Mouse (Mus musculus): ENCODE results near the gene Gm17268. TPM values are rescaled to one million over a fixed set of nuclear protein-coding genes. Genes with fewer than 3 reads are reported as not detected.

Gm17268 gene
- polyA plus RNA-seq, 1 experiment from 2014 or later: not detected

DNA sequence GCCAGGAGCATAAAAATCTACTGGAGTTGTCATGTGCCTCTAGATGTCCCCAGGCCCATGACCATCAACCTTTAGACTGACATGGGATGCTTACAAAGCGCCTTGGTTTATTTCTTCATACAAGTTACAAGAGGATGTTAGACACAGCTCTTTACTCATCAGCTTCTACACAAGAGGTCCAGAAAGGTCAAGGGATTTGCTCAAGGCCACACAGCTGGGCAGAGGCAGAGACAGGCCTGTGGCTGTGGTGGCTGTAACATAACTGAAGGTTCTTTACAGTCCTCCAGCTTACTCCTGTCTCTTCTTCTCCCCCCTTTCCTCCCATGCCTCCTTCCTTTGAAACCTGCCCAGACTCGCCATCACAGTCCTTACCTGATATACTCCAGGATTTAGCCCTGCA is 8.2 kb downstream of the Gm17268 start:
- WGBS: 70% methylated on average over 2 of the region's 2 CpGs
- no peaks in the 10 kb centered on the region for H3K9me3 ChIP-seq
- no peak for ATAC-seq (ENCODE audit: insufficient number of reproducible peaks, insufficient read depth, low FRiP score, low TSS enrichment, low read depth)

DNA sequence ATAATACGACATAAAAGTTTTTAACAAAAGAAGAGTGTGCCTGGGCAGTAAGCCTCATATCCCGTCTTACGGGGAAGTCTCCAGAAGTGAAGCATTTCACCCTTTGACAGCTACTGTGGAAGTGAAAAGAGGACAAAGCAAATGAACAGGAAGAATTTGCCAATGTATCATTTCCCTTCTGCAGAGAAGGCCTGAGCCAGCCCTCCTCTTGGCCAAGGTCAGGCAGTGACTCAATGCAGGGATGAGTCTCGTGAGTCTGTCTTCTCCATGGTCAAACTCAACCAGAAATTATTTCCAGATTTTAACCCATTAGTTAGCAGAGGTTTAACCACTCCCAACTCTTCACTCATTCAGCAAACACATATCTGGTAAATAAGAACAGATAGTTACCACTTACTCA is 14.6 kb downstream of the Gm17268 start:
- 68% methylated on average over 4 of the region's 4 CpGs for WGBS
- Histone ChIP-seq H3K4me1 (no peaks in the 10 kb centered on the region), H3K4me3 (no peak overlapping the region), H3K4me2 (no peak overlapping the region), H3K27me3 (no peaks in the 10 kb centered on the region), H3K9ac (no peak overlapping the region), H3K9me3 (no peaks in the 10 kb centered on the region), H3K27ac (no peak overlapping the region), H3K36me3 (no peaks in the 10 kb centered on the region)
- no peak for ATAC-seq (ENCODE audit: insufficient number of reproducible peaks, insufficient read depth, low FRiP score, low TSS enrichment, low read depth)

More for the DNA sequence above, 8.2 kb downstream of the Gm17268 start:
- no peaks in the 10 kb centered on the region for H3K27me3 ChIP-seq
- H3K4me2 ChIP-seq: no peak overlapping the region
- no peak overlapping the region for H3K4me3 ChIP-seq
- peaks cover 18% of the 10 kb centered on the region for H3K4me1 ChIP-seq
- H3K9ac ChIP-seq: no peak overlapping the region
- H3K27ac ChIP-seq: no peak overlapping the region
- H3K36me3 ChIP-seq: no peaks in the 10 kb centered on the region

DNA sequence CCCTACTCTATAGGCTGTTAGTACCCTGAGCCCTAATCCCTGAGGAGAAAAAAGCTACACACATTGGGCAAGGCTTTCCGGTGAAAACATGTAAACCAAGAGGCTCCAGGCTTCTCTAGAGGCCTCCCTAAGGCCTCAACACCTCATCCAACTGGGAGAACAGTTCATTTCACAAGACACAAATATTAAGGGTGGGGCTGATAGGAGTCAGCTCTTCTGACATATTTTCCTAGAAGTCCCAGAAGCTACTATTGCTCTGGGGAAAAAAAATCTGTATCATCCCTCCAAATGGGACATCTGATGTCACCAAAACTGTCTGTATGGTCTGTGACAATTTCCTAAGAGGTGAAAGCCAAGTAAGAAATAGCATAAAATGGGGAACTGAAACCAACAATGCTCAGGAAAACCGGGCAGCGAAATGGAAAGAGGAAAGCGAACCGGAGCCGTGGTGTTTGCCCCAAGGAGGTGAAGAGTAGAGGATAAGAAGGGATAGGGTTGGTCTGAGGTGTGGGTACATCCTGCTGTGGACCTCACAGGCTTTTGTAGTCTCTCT is 15.8 kb downstream of the Gm17268 start:
- WGBS: 90% methylated on average over 6 of the region's 6 CpGs
- no peak overlapping the region for H3K27ac ChIP-seq
- no peaks in the 10 kb centered on the region for H3K27me3 ChIP-seq
- no peak overlapping the region for H3K4me2 ChIP-seq
- no peak for ATAC-seq (ENCODE audit: insufficient number of reproducible peaks, insufficient read depth, low FRiP score, low TSS enrichment, low read depth)
- no peak overlapping the region for H3K9ac ChIP-seq
- H3K4me3 ChIP-seq: no peak overlapping the region
- no peaks in the 10 kb centered on the region for H3K4me1 ChIP-seq
- no peaks in the 10 kb centered on the region for H3K36me3 ChIP-seq
- no peaks in the 10 kb centered on the region for H3K9me3 ChIP-seq

DNA sequence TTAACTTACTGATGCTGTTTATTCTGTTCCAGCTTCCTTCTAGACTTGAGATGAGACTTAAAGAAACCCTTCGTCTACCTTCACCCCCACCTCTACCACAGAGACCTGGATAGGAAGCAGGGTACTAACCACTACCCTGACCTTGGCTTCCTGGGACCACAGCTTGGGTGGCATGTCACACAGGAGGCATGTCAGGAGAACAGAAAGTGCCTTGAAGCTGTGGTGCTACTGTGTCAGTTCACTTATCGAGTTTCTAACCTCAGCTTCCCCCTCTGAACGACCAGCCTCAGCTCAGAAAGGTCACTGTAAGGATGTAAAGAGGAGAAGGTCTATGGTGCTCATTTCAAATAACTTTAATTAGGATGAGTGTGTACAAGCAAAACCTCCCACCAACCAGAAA is 17.0 kb downstream of the Gm17268 start:
- H3K36me3 ChIP-seq: no peaks in the 10 kb centered on the region
- no peak for ATAC-seq (ENCODE audit: insufficient number of reproducible peaks, insufficient read depth, low FRiP score, low TSS enrichment, low read depth)
- H3K4me1 ChIP-seq: no peaks in the 10 kb centered on the region
- 66% methylated on average over 3 of the region's 3 CpGs for WGBS
- no peaks in the 10 kb centered on the region for H3K27me3 ChIP-seq
- no peak overlapping the region for H3K9ac ChIP-seq
- H3K4me2 ChIP-seq: no peak overlapping the region
- no peaks in the 10 kb centered on the region for H3K9me3 ChIP-seq
- H3K4me3 ChIP-seq: no peak overlapping the region
- H3K27ac ChIP-seq: no peak overlapping the region

DNA sequence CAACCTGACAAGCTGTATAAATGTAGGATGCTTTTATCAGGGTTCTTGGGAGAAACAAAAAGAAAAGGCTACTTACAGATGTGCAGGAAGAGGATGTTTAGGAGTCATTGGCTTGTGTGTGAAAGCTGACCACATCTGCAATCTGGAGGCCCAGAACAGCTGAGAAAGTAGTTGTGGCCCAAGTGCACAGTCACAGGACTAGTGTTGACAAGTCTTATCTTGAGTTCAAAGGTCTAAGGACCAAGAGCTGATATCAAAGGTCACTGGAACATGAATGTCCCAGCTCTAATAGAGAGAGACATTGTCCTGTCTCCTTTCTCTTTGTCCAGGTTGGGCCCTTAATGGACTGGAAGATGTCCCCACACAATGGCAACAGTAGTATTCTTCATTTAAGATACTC is 18.6 kb downstream of the Gm17268 start:
- no peak overlapping the region for H3K9ac ChIP-seq
- ATAC-seq (ENCODE audit: insufficient number of reproducible peaks, insufficient read depth, low FRiP score, low TSS enrichment, low read depth): no peak
- no peak overlapping the region for H3K27ac ChIP-seq
- no peaks in the 10 kb centered on the region for H3K27me3 ChIP-seq
- H3K4me2 ChIP-seq: no peak overlapping the region
- no peaks in the 10 kb centered on the region for H3K9me3 ChIP-seq
- H3K36me3 ChIP-seq: no peaks in the 10 kb centered on the region
- no peak overlapping the region for H3K4me3 ChIP-seq
- H3K4me1 ChIP-seq: no peaks in the 10 kb centered on the region

DNA sequence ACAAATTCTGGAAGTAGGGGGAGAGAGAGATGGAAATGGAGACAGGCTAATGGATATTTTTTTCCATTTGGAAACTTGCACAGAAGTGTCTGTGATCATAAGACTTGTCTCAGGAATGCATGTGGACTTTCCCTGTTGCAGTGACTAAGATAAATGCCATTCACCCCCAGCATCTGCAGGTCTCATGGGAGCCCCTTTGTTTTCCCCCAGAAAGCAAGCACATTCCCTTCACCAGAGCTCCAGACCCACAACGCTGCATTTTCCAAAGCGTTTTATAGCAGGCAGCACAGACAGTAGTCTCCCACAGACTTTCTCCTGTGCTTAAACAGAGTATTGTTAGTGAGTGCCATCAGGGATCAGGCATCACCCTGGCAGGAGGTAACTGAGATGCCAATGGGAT is 19.0 kb downstream of the Gm17268 start:
- H3K4me3 ChIP-seq: no peak overlapping the region
- no peaks in the 10 kb centered on the region for H3K36me3 ChIP-seq
- no peaks in the 10 kb centered on the region for H3K27me3 ChIP-seq
- H3K4me1 ChIP-seq: no peaks in the 10 kb centered on the region
- H3K27ac ChIP-seq: no peak overlapping the region
- WGBS: 48% methylated on average over 2 of the region's 2 CpGs
- no peak overlapping the region for H3K4me2 ChIP-seq
- ATAC-seq (ENCODE audit: insufficient number of reproducible peaks, insufficient read depth, low FRiP score, low TSS enrichment, low read depth): no peak
- H3K9me3 ChIP-seq: no peaks in the 10 kb centered on the region
- H3K9ac ChIP-seq: no peak overlapping the region

DNA sequence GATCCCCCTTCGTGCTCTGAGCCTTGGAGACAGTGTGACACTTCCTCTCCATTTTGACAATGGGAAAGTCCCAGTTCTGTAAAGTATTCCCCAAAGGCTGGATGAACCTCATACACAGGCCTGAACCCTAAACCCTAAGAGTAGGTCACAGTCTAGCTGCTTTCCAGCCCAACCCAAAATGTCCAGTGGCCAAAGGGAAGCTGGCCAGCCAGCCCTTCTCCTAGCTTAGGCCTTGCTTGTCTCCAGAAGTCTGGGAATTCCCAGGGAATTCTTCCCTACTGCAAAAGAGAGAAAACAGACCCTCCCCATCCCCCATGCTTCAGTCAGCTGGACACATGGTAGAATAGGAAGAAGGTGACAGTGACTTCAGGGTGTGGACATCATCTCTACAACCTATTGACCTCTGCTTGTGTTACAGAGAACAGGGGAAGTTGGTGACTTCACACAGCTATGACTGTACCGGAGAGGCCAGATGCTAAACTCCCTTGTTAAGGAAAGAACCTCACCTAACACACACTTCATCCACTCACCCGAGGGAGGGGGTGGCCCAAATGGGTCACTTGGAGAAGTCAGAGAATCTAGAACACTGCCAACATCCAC is 22.1 kb downstream of the Gm17268 start:
- Histone ChIP-seq H3K9ac (no peak overlapping the region), H3K4me3 (no peak overlapping the region), H3K36me3 (no peaks in the 10 kb centered on the region), H3K27ac (no peak overlapping the region), H3K4me2 (no peak overlapping the region), H3K9me3 (no peaks in the 10 kb centered on the region), H3K27me3 (no peaks in the 10 kb centered on the region), H3K4me1 (peaks cover 7% of the 10 kb centered on the region; the same call in 1 of the 2 replicates)
- WGBS: 75% methylated on average over 3 of the region's 3 CpGs
- no peak for ATAC-seq (ENCODE audit: insufficient number of reproducible peaks, insufficient read depth, low FRiP score, low TSS enrichment, low read depth)

DNA sequence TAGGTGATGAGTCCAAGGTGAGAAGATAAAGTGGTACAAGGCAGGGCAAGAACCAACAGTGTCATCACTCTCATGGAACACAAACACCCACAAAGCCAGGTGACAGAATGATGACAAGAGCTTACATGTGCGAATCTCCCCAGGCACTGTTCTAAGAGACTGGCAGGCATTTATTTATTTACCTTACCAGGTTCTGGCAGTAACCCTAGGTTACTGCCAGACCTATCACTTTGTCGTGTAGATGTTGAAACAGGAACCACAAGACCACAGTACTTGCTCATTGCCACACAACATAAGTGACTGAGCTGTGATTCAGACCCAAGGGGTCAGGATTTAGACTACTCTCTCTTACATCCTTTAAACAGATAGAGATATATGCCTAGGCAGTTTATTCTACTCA is 23.3 kb downstream of the Gm17268 start:
- Histone ChIP-seq H3K9ac (no peak overlapping the region), H3K27ac (no peak overlapping the region), H3K4me2 (no peak overlapping the region), H3K4me1 (peaks cover 7% of the 10 kb centered on the region; the same call in 1 of the 2 replicates), H3K27me3 (no peaks in the 10 kb centered on the region), H3K36me3 (no peaks in the 10 kb centered on the region), H3K9me3 (no peaks in the 10 kb centered on the region), H3K4me3 (no peak overlapping the region)
- WGBS: 64% methylated on average over 2 of the region's 2 CpGs
- no peak for ATAC-seq (ENCODE audit: insufficient number of reproducible peaks, insufficient read depth, low FRiP score, low TSS enrichment, low read depth)

DNA sequence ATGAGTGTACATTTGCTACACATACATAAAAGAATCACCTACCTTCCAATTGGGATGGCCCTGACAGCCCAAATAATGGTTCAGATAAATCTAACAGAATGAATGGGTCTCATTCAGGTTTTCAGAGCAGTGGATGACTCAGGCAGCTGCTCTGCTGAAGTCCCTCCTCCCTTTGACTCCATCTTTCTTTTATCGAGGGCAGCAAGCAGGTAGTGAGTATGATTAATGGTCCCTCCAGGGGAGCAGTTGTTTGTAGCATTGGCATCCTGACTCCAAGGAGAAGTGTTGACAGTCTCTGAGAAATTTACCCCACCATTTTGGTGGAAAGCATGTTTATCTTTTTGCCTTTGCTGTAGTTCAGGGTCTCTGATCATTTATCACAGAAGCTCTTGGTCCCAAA is 24.6 kb downstream of the Gm17268 start:
- Histone ChIP-seq H3K4me3 (no peak overlapping the region), H3K27me3 (no peaks in the 10 kb centered on the region), H3K9ac (no peak overlapping the region), H3K4me2 (no peak overlapping the region), H3K36me3 (no peaks in the 10 kb centered on the region), H3K27ac (no peak overlapping the region), H3K4me1 (peaks cover 7% of the 10 kb centered on the region; the same call in 1 of the 2 replicates), H3K9me3 (no peaks in the 10 kb centered on the region)
- WGBS: 76% methylated on average over 1 of the region's 1 CpGs
- no peak for ATAC-seq (ENCODE audit: insufficient number of reproducible peaks, insufficient read depth, low FRiP score, low TSS enrichment, low read depth)

DNA sequence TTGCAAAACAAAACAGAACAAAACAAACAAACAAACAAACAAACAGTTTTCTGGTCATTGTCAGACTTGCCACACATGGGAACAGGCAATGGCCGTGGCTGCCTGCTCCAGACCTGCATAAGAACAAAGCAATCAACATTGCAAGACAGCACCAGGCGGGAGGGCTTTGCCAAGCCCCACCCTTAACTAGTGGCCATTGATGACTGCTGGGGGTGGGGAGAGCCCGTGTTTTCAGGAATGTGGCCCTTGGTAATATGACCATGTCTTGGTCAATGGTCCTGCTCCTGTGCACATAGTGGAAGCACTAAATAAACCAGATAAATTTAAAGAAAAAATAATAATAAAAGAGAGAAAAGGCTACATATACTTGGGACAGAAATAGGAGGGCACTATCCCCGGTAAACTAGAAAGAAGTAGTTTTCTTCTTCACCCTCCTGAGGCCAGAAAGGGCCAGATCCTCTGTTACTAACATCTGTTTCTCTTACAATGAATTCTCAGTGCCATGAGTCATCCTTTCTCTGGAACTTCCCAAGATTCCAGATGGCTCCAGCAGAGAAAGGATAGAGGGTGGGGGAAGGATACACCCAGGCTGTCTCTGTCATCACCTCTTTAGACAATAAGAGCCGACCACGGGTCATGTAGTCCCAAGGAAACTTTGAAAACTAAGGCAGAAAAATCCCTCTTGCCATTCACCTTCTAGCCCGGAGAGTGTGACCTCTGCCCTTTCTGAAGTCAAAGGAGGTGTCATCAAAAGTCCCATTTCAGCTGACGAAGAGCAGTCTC is 26.8 kb downstream of the Gm17268 start:
- ATAC-seq (ENCODE audit: insufficient number of reproducible peaks, insufficient read depth, low FRiP score, low TSS enrichment, low read depth): no peak
- H3K27me3 ChIP-seq: no peaks in the 10 kb centered on the region
- no peaks in the 10 kb centered on the region for H3K36me3 ChIP-seq
- H3K9ac ChIP-seq: no peak overlapping the region
- no peaks in the 10 kb centered on the region for H3K9me3 ChIP-seq
- no peak overlapping the region for H3K4me2 ChIP-seq
- no peak overlapping the region for H3K27ac ChIP-seq
- peaks cover 13% of the 10 kb centered on the region; the same call in 1 of the 2 replicates for H3K4me1 ChIP-seq
- no peak overlapping the region for H3K4me3 ChIP-seq
- 49% methylated on average over 8 of the region's 8 CpGs for WGBS

DNA sequence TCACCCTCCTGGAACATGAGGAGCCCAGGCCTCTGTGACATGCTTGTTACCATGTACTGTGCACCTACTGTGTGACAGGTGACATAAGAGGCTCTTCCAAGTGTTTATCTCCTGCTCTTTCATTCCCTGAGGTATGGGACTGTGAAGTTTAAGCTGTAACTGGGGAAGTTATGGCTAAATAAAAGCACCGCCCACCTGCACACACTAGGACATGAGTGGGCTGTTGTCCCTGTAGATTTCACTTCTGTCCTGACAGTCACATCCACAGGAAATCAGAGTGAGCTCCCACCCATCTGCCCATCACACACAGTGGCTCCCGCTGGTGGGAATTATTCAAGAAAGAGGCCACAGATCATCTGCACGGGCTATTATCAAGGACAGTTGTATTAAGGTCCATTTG is 28.2 kb downstream of the Gm17268 start:
- H3K4me3 ChIP-seq: no peak overlapping the region
- no peaks in the 10 kb centered on the region for H3K36me3 ChIP-seq
- ATAC-seq (ENCODE audit: insufficient number of reproducible peaks, insufficient read depth, low FRiP score, low TSS enrichment, low read depth): no peak
- H3K4me2 ChIP-seq: no peak overlapping the region
- no peak overlapping the region for H3K9ac ChIP-seq
- H3K9me3 ChIP-seq: no peaks in the 10 kb centered on the region
- 90% methylated on average over 3 of the region's 3 CpGs for WGBS
- H3K27me3 ChIP-seq: no peaks in the 10 kb centered on the region
- peaks cover 13% of the 10 kb centered on the region; the same call in 1 of the 2 replicates for H3K4me1 ChIP-seq
- H3K27ac ChIP-seq: no peak overlapping the region
